Mouse (Mus musculus) neural tube, embryonic 13.5 days (tissue): Measurements from ENCODE around the gene Rbbp4. TPM values are rescaled to one million over a fixed set of nuclear protein-coding genes. Genes with fewer than 3 reads are reported as not detected.
A peak's percentile ranks its signal among the peaks of the same experiment; 100 is the strongest.

Experiments used
- ATAC-seq: fragments of 200-750 bp; cut with Nextera tagmentation; 2 replicates; pipeline ENCODE4 v1.8.0; 2017; ENCODE audit warnings: low read depth, mild to moderate bottlenecking, moderate TSS enrichment, moderate library complexity
- H3K27ac ChIP-seq: fragments of 300-500 bp; sonication (generic); replicated peaks from 2 replicates; pipeline ENCODE4 v1.5.1; 2015; ENCODE audit warnings: moderate library complexity, mild to moderate bottlenecking, inconsistent platforms
- H3K27me3 ChIP-seq: fragments of 300-500 bp; sonication (generic); 2 replicates; pipeline ENCODE4 v1.6.1; 2015; ENCODE audit warnings: mild to moderate bottlenecking, inconsistent platforms
- H3K36me3 ChIP-seq: fragments of 300-500 bp; sonication (generic); 2 replicates; pipeline ENCODE4 v1.6.1; 2015; ENCODE audit warnings: mild to moderate bottlenecking, inconsistent platforms
- H3K4me1 ChIP-seq: fragments of 300-500 bp; sonication (generic); replicated peaks from 2 replicates; pipeline ENCODE4 v1.6.1; 2015; ENCODE audit warnings: inconsistent platforms
- H3K4me2 ChIP-seq: fragments of 300-500 bp; sonication (generic); 2 replicates; pipeline ENCODE4 v1.6.1; 2015; ENCODE audit warnings: inconsistent platforms, mild to moderate bottlenecking, moderate library complexity
- H3K4me3 ChIP-seq: fragments of 300-500 bp; sonication (generic); 2 replicates; pipeline ENCODE4 v1.5.1; 2015; ENCODE audit warnings: mild to moderate bottlenecking, inconsistent platforms
- H3K9ac ChIP-seq: fragments of 300-500 bp; sonication (generic); 2 replicates; pipeline ENCODE4 v1.6.1; 2015; ENCODE audit warnings: moderate library complexity, mild to moderate bottlenecking, inconsistent platforms
- H3K9me3 ChIP-seq: fragments of 300-500 bp; sonication (generic); 2 replicates; pipeline ENCODE4 v1.6.1; 2016; ENCODE audit warnings: inconsistent platforms
- WGBS: fragments of 180-500 bp; shearing (Covaris S2); methylation state at CpG from one replicate; pipeline ENCODE4 v1.1.7; 2015; 5-methylcytosine and 5-hydroxymethylcytosine counted together
- polyA plus RNA-seq: library from polyadenylated mRNA; unstranded; fragments of >200 nt; fragmentation: Nextera tagmentation; extraction: Ambion mirVana; gene quantifications from 2 replicates; pipeline ENCODE4 v1.2.1, GENCODE M21; 2015

The Rbbp4 gene
- polyA plus RNA-seq = 344 and 395 TPM in 2 replicates

DNA sequence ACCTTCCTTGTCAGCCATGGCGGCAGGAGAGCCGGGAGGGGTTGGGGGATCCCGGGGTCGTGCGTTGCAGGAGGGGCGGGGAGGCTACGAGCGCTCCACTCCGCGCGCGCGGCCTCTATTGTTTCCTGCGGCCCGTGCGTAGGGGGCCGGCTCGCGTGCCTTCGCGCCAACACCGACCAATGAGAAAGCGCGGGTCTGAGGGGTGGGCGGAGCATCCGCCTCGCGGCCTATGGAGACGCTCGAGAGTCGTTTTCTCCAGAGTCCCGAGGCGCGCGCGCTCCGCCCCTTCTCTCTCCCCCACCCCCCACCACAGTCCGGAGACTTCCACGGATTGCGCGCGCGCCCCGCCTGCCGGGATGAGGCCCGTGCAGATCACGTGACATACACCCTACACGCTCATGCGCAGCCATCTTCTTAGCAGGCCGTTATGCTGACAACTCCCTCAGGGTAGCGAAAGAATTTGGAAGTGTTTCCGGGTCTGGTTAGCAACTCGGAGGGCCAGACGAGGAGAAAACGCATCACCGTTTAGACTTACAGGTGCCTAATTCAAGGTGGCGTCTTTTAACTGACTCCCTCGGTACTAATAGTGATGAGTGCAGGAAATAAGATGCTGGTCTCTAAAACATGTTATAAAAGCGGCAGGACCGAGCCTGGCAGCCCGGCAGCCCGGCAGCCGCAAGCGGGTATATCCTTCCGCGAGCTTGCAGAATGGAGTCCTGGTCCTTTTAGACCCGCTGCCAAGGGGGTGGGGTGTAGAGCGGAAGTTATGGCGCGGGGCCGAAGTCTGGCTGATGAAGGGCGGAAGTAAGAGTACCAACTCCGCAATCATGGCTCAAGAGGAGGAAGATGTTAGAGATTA, at the start of gene Rbbp4, which contains the start of gene Zbtb8os:
Gene Rbbp4 (minus strand): TSS at position 155 of the 859 bp plus-strand sequence.
Gene Zbtb8os (plus strand): TSS at position 480 of the 859 bp plus-strand sequence.
- peaks cover 48% of the 10 kb centered on the region for H3K4me1 ChIP-seq
- ATAC-seq = peak; percentile 98
- under 1% methylated on average over 73 of the region's 73 CpGs for WGBS

DNA sequence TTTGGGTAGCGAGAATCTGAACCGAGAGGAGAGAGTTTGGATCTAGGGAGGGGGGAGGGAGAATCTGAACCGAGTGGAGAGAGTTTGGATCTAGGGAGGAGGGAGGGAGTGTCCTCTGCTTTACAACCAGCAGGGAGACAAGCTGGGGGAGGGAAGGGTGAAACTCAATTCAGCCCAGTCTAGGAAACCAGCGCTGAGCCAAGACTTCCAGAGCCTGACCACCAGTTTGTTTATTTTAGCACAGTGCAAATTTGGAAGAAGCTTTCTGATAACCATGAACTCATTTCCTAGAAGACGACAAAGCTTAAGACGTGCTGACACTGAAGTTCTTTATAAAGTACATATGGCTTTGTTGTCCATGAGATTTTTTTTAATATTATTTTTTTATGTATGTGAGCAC, 49.3 kb upstream of the Rbbp4 start:
- Histone ChIP-seq H3K4me2 (no peak overlapping the region), H3K4me3 (no peak overlapping the region), H3K27me3 (peaks cover 3% of the 10 kb centered on the region; the same call in 1 of the 2 replicates), H3K36me3 (no peaks in the 10 kb centered on the region), H3K27ac (no peak overlapping the region), H3K4me1 (no peaks in the 10 kb centered on the region), H3K9me3 (no peaks in the 10 kb centered on the region), H3K9ac (no peak overlapping the region)
- WGBS = 42% methylated on average over 6 of the region's 6 CpGs
- ATAC-seq = no peak

More for the DNA sequence above, at the start of gene Rbbp4, which contains the start of gene Zbtb8os:
- Histone ChIP-seq H3K27me3 (no peaks in the 10 kb centered on the region), H3K36me3 (peaks cover 18% of the 10 kb centered on the region), H3K27ac (peak within 1 kb of the TSS; percentile 99), H3K4me2 (peak within 1 kb of the TSS; percentile 83), H3K4me3 (peak within 1 kb of the TSS; percentile 95), H3K9ac (peak within 1 kb of the TSS; percentile 98), H3K9me3 (no peaks in the 10 kb centered on the region)

DNA sequence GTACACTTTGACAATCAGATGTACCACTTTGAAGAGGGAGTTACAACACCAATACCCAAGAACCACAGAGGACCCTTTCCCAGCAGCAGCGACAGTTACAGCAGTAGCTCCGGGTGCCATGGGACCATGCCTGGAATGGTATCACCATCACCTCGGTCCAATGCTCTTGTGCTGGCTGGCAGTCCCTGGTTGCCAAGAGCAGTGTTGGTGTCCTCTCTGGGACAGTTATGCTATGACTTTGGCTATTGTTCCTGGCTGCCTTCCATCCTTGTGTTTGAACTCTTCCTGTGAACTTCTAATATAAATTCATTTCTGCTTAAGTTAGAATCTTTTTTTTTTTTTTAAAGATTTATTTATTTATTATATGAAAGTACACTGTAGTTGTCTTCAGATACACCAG, 48.4 kb upstream of the Rbbp4 start:
- no peak for ATAC-seq
- WGBS = 85% methylated on average over 3 of the region's 3 CpGs
- H3K4me2 ChIP-seq = no peak overlapping the region
- H3K9ac ChIP-seq = no peak overlapping the region
- H3K36me3 ChIP-seq = no peaks in the 10 kb centered on the region
- no peak overlapping the region for H3K4me3 ChIP-seq
- no peaks in the 10 kb centered on the region for H3K9me3 ChIP-seq
- no peaks in the 10 kb centered on the region for H3K4me1 ChIP-seq
- peaks cover 9% of the 10 kb centered on the region for H3K27me3 ChIP-seq
- H3K27ac ChIP-seq = no peak overlapping the region

DNA sequence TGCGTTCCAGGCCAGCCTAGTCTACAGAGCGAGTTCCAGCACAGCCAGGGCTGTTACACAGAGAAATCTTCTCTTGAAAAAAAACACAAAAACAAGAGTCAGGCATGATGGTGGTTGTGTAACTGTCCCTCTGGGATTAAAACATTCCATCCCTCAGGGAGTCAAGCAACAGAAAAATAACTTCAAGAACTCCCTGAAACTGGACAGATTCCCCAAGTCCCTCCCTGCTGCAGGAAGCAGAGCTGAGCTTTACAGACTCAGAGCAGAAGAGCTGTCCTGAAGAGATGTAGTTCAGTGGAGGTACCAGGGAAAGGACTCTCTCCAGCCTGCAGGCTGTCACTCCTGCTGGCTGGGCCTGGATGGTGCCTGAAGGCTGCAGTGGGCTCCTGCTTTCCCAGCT, 47.3 kb upstream of the Rbbp4 start:
- Histone ChIP-seq H3K4me1 (no peaks in the 10 kb centered on the region), H3K27me3 (peaks cover 11% of the 10 kb centered on the region), H3K9ac (no peak overlapping the region), H3K9me3 (no peaks in the 10 kb centered on the region), H3K4me3 (no peak overlapping the region), H3K27ac (no peak overlapping the region), H3K36me3 (no peaks in the 10 kb centered on the region), H3K4me2 (no peak overlapping the region)
- 93% methylated on average over 2 of the region's 2 CpGs for WGBS
- ATAC-seq = no peak

DNA sequence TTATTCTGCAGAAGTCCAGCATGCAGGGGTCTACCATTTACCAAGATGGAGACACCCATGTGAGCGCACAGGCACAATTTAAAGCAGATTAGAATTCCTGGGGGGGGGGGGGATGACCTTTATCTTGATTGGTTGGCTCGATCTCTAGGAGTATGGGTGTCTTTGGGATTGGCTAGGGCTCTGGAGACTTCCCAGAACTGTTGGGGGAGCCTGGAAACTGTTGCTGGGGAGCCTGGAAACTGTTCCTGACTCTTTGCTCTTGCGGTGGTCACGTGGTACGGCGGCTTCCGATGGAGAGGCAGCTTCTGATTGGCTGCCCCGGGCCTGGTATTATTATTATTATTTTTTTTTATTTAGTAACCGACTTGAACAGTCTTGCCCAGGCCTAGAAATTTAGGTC, 46.9 kb upstream of the Rbbp4 start:
- Histone ChIP-seq H3K27ac (no peak overlapping the region), H3K4me2 (no peak overlapping the region), H3K9ac (no peak overlapping the region), H3K4me3 (no peak overlapping the region), H3K36me3 (no peaks in the 10 kb centered on the region), H3K9me3 (no peaks in the 10 kb centered on the region), H3K4me1 (no peaks in the 10 kb centered on the region), H3K27me3 (peaks cover 11% of the 10 kb centered on the region)
- WGBS = 85% methylated on average over 9 of the region's 9 CpGs
- ATAC-seq = no peak

DNA sequence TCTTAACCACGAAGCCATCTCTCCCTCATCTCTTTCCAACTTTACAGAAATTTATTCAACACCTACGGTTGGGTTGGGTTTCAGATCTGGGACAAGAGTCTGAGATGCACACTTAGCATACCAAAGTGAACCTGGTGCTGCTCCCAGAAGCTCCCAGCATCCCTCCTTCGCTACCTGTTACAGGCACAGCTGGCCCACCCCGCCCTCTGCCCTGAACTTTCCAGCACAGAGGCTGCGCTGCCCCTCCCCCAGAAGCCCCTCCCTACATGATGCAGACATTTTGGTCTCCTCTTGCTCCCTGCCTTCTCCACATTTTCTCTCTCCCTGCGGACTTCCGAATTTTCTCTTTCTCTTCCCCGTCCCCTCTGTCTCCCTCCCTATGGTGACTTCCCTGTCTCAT, 46.0 kb upstream of the Rbbp4 start:
- Histone ChIP-seq H3K27me3 (peaks cover 11% of the 10 kb centered on the region), H3K27ac (no peak overlapping the region), H3K36me3 (no peaks in the 10 kb centered on the region), H3K4me2 (no peak overlapping the region), H3K4me3 (no peak overlapping the region), H3K9ac (no peak overlapping the region), H3K9me3 (no peaks in the 10 kb centered on the region), H3K4me1 (peaks cover 6% of the 10 kb centered on the region)
- ATAC-seq = no peak
- WGBS = 71% methylated on average over 8 of the region's 8 CpGs

DNA sequence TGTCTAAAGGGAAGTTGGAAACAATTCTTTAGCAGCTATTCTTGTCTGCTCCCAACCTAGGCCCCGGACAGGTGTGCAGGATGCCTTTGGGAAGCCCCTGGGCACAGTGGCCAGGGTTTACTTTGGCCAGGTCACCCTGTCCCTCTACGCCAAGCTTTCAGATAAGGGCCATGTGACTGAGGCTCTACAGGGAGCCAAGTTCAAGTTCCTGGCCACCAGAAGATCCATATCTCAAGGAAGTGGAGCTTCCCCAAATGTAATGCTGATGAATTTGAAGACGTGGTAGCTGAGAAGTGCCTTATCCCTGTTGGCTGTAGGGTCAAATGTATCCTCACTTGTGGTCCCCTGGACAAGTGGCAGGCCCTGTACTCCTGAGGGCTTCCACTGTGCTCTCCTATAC, 44.6 kb upstream of the Rbbp4 start:
- 86% methylated on average over 3 of the region's 3 CpGs for WGBS
- H3K27ac ChIP-seq = no peak overlapping the region
- ATAC-seq = no peak

DNA sequence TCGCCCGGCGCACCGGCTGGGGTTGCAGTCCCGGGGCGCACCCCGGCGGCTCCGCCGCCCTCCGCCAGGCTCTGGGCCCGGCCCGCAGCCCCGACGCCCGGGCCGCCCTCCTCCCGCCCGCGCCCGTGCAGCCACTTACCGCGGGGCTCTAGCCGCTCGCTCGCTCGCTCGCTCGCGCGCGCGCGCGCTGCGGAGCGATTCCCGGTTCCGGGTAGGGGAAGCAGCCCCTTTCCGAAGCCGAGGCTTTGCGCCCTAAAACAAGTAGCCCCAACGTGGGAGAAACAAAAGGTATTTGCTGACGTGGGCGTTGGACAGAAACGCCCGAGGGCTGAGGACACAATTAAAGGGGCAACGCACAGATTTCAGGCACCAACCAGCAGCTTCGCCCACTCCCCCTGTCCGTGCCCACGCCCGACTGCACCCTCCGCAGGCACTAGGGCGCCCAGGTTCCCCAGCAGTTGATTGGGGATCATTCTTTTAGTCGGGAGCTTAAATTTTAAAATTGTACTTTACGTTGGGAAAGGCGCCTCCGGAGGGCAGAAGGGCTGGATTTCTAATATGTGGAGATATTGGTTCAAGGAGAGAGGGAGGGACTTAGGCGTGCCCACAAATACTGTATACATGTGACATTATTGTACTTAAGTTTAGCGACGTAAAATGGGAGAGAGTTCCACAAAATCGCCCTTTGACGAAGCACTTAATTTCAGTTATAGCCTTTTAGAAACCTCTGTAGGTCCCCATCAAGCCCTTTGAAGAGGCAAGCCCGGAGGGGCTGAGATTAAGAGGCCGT, 42.6 kb upstream of the Rbbp4 start, which contains the start of gene Zbtb8a:
Gene Zbtb8a (minus strand): TSS at position 516 of the 790 bp plus-strand sequence.
- Histone ChIP-seq H3K4me1 (peaks cover 26% of the 10 kb centered on the region), H3K9me3 (no peaks in the 10 kb centered on the region), H3K4me3 (peak within 1 kb of the TSS; percentile 74), H3K4me2 (peak within 1 kb of the TSS; percentile 66), H3K27ac (peak within 1 kb of the TSS; percentile 92), H3K27me3 (peaks cover 14% of the 10 kb centered on the region), H3K36me3 (no peaks in the 10 kb centered on the region), H3K9ac (peak within 1 kb of the TSS; percentile 90)
- peak; percentile 82 for ATAC-seq
- WGBS = 1% methylated on average over 61 of the region's 65 CpGs

More for the DNA sequence above, 44.6 kb upstream of the Rbbp4 start:
- Histone ChIP-seq H3K9me3 (no peaks in the 10 kb centered on the region), H3K36me3 (no peaks in the 10 kb centered on the region), H3K9ac (no peak overlapping the region), H3K4me1 (peaks cover 18% of the 10 kb centered on the region), H3K4me2 (no peak overlapping the region), H3K27me3 (peaks cover 11% of the 10 kb centered on the region), H3K4me3 (no peak overlapping the region)

DNA sequence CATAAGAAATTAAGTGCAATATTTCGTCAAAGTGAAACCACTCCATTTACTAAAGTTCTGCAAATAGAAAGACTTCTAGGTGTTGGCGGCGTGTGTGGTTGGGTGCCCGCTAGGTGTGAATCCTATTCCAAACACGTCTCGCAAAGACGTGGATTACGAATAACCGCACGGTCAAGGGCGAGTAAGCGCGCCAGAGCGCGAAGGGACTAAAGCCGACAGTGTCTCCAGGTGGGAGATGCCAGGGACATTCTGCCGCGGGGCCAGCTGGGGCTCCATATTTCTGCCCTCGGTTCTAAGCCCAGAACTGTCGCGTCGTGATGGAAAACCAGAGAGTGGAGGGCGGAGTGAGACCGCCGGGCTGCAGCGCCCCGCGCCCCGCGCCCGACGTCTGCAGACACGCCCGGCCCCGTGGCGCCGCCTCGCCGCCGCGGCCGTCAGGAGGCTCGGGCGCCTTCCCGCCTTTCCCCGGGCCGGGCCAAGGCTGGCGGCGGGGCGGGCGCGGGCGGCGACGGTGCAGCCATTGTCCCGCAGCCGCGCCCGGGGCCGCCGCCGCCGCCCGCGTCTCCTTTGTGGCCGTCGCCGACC, 41.9 kb upstream of the Rbbp4 start:
- under 1% methylated on average over 57 of the region's 68 CpGs for WGBS
- peak overlapping the region; percentile 74 for H3K4me3 ChIP-seq
- H3K27ac ChIP-seq = peak overlapping the region; percentile 92
- peaks cover 26% of the 10 kb centered on the region for H3K4me1 ChIP-seq
- peaks cover 14% of the 10 kb centered on the region for H3K27me3 ChIP-seq
- no peaks in the 10 kb centered on the region for H3K36me3 ChIP-seq
- H3K9me3 ChIP-seq = no peaks in the 10 kb centered on the region
- ATAC-seq = peak; percentile 76
- peak overlapping the region; percentile 66 for H3K4me2 ChIP-seq
- peak overlapping the region; percentile 90 for H3K9ac ChIP-seq

DNA sequence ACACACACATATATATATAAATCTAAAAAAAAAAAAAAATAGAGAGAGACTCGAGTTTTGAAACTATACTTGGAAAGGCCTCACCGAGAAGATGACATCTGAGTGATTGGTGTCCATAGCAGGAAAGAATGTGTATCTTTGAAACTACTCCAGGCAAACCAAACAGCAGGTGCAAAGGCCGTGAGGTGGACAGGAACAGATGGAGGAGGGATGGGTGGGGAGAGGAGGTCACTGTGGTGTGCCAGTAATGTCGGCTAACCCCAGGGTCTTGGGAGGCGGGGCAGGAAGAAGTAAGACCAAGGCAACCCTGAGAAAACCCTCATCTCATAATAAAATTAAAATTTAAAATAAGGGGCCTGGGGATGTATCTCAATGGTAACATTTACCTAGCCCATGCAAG, 40.7 kb upstream of the Rbbp4 start:
- H3K4me1 ChIP-seq = peaks cover 26% of the 10 kb centered on the region
- no peak overlapping the region; the same call in 1 of the 2 replicates for H3K4me2 ChIP-seq
- no peak overlapping the region for H3K9ac ChIP-seq
- peaks cover 14% of the 10 kb centered on the region for H3K27me3 ChIP-seq
- no peak overlapping the region for H3K27ac ChIP-seq
- H3K9me3 ChIP-seq = no peaks in the 10 kb centered on the region
- no peak for ATAC-seq
- WGBS = 71% methylated on average over 5 of the region's 5 CpGs
- no peaks in the 10 kb centered on the region for H3K36me3 ChIP-seq
- H3K4me3 ChIP-seq = no peak overlapping the region

DNA sequence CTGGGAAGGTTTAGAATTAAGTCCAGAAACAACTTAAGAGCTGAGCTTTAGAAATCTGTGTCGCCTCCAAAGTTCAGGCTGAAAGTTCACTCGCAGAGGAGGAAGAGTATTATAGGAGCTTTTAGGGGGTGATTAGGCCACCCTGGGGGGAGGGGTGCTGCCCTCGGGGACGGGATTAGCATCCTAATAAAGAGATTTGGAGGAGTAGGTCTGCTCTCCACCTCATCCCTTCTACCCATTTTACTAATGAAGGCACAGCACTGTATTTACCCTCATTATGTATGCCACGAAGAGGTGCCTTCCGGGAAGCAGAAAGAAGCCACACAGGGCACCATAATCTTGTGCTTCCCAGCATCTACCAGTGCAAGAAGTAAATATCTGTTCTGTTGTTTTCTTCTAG, 39.8 kb upstream of the Rbbp4 start:
- H3K36me3 ChIP-seq = no peaks in the 10 kb centered on the region
- no peak for ATAC-seq
- no peak overlapping the region for H3K4me2 ChIP-seq
- H3K27me3 ChIP-seq = peaks cover 14% of the 10 kb centered on the region
- WGBS = 20% methylated on average over 6 of the region's 6 CpGs
- H3K4me3 ChIP-seq = no peak overlapping the region
- H3K9ac ChIP-seq = peak overlapping the region; percentile 23; the same call in 1 of the 2 replicates
- peaks cover 26% of the 10 kb centered on the region for H3K4me1 ChIP-seq
- no peaks in the 10 kb centered on the region for H3K9me3 ChIP-seq
- H3K27ac ChIP-seq = no peak overlapping the region
